Mouse (Mus musculus) hindbrain, embryonic 15.5 days (tissue): Measurements from ENCODE around the gene Il10. TPM values are rescaled to one million over a fixed set of nuclear protein-coding genes. Genes with fewer than 3 reads are reported as not detected.

Experiments
- ATAC-seq: fragments of 200-750 bp; cut with Nextera tagmentation; 2 replicates; pipeline ENCODE4 v1.8.0; 2017; ENCODE audit warnings: low read depth, moderate number of reproducible peaks, moderate TSS enrichment; ENCODE audit not compliant: low FRiP score
- H3K27ac ChIP-seq: fragments of 300-500 bp; sonication (generic); replicated peaks from 2 replicates; pipeline ENCODE4 v1.5.1; 2015; ENCODE audit warnings: mild to moderate bottlenecking, inconsistent platforms
- H3K27me3 ChIP-seq: fragments of 300-500 bp; sonication (generic); 2 replicates; pipeline ENCODE4 v1.6.1; 2015; ENCODE audit warnings: control low read depth, inconsistent platforms
- H3K36me3 ChIP-seq: fragments of 300-500 bp; sonication (generic); 2 replicates; pipeline ENCODE4 v1.6.1; 2015; ENCODE audit warnings: control low read depth, inconsistent platforms
- H3K4me1 ChIP-seq: fragments of 300-500 bp; sonication (generic); replicated peaks from 2 replicates; pipeline ENCODE4 v1.6.1; 2015; ENCODE audit warnings: control low read depth, inconsistent platforms
- H3K4me2 ChIP-seq: fragments of 300-500 bp; sonication (generic); 2 replicates; pipeline ENCODE4 v1.6.1; 2015; ENCODE audit warnings: moderate library complexity, mild to moderate bottlenecking, inconsistent platforms
- H3K4me3 ChIP-seq: fragments of 300-500 bp; sonication (generic); 2 replicates; pipeline ENCODE4 v1.5.1; 2015; ENCODE audit warnings: mild to moderate bottlenecking, inconsistent platforms
- H3K9ac ChIP-seq: fragments of 300-500 bp; sonication (generic); 2 replicates; pipeline ENCODE4 v1.6.1; 2015; ENCODE audit warnings: inconsistent platforms
- H3K9me3 ChIP-seq: fragments of 300-500 bp; sonication (generic); 2 replicates; pipeline ENCODE4 v1.6.1; 2016; ENCODE audit warnings: control low read depth, inconsistent platforms
- WGBS: fragments of 180-500 bp; shearing (Covaris S2); methylation state at CpG from one replicate; pipeline ENCODE4 v1.1.7; 2015; 5-methylcytosine and 5-hydroxymethylcytosine counted together
- polyA plus RNA-seq: library from polyadenylated mRNA; unstranded; fragments of >200 nt; fragmentation: Nextera tagmentation; extraction: Ambion mirVana; gene quantifications from 2 replicates; pipeline ENCODE4 v1.2.1, GENCODE M21; 2015

The Il10 gene
- polyA plus RNA-seq, 1 experiment from 2014 or later = not detected

DNA sequence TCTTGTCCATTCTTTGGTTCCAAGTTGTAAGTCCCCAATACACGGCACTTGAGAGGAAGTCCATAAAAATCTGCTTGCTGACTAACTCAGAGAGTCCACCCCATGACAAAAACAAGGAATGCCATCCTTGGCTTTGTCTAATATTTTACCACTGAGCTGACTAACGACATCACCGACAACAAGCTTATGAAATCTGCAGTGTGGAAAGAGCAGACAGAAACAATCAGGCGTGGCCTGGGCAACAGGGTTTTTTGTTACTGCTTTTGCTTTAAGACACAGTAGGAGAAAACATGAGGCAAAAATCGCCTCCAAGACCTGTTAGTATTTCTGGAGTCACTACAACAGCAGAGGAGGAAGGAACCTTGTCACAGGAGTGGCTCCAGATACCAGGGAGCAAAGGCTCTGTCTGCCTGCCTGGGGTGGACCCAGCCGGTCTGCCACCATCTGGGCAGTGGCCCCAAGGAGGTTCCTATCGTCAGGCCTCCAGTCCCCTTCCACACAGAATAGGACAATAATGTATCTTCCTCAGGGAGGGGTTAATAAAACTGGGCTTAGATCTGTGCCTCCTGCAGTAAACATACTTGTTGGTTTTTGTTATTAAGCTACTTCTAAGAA lies 52.8 kb downstream of the Il10 start:
- Histone ChIP-seq H3K4me2 (no peak overlapping the region), H3K4me1 (peaks cover 36% of the 10 kb centered on the region), H3K27me3 (no peaks in the 10 kb centered on the region), H3K9ac (no peak overlapping the region), H3K9me3 (no peaks in the 10 kb centered on the region), H3K36me3 (no peaks in the 10 kb centered on the region), H3K27ac (no peak overlapping the region), H3K4me3 (no peak overlapping the region)
- ATAC-seq = no peak
- 88% methylated on average over 7 of the region's 7 CpGs for WGBS

DNA sequence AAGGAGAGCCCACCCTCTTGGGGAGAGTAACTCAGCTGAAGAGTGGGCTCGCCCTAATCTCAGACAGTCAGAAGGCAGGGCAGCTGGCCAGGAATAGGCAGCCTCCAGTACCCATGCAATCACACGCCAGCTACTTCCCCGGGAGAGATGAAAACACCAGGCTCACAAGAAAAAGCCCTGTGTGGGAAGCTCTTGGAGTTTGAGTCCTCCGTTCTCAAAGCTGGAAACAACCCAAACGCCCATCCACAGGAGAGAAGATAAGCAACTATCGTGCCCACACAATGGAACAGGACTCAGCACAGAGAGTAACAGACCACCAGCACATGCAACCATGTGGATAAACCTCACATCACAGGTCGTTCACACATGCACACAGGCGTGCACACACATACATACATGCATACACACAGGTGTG lies 54.9 kb downstream of the Il10 start:
- Histone ChIP-seq H3K9me3 (no peaks in the 10 kb centered on the region), H3K9ac (no peak overlapping the region), H3K27me3 (no peaks in the 10 kb centered on the region), H3K4me2 (no peak overlapping the region), H3K4me3 (no peak overlapping the region), H3K36me3 (no peaks in the 10 kb centered on the region), H3K27ac (peak overlapping the region; percentile 72), H3K4me1 (peaks cover 51% of the 10 kb centered on the region)
- WGBS = 51% methylated on average over 8 of the region's 8 CpGs
- peak; percentile 72 for ATAC-seq

Other genes with a start within 250 kb of the Il10 start
- not detected in 2 replicates for gene Fcamr, start 218.9 kb upstream of the Il10 start, polyA plus RNA-seq
- not detected in 2 replicates for gene Pigr, start 193.2 kb upstream of the Il10 start, polyA plus RNA-seq
- 0.92 and 1.3 TPM in 2 replicates for gene Fcmr, start 154.2 kb upstream of the Il10 start, polyA plus RNA-seq
- not detected in 2 replicates for gene Il24, start 132.4 kb upstream of the Il10 start, polyA plus RNA-seq
- not detected in 2 replicates for gene Il20, start 108.4 kb upstream of the Il10 start, polyA plus RNA-seq
- not detected in 2 replicates for gene Il19, start 79.7 kb upstream of the Il10 start, polyA plus RNA-seq
- 20.0 and 22.1 TPM in 2 replicates for gene Mapkapk2, start 78.0 kb downstream of the Il10 start, polyA plus RNA-seq
- gene Dyrk3, start 118.5 kb downstream of the Il10 start, polyA plus RNA-seq = 13.8 and 15.9 TPM in 2 replicates
- 49.1 and 51.9 TPM in 2 replicates for gene Eif2d, start 133.3 kb downstream of the Il10 start, polyA plus RNA-seq
- gene Rassf5, start 225.4 kb downstream of the Il10 start, polyA plus RNA-seq = 4.8 and 5.7 TPM in 2 replicates